Mouse (Mus musculus) CD4-positive, CD25-positive, alpha-beta regulatory T cell, adult 2 months (primary cell): ENCODE results near the gene Frmd4b.
"Not testable (repeated sequence)": the region's sequence is repeated elsewhere in the genome, so short reads cannot be mapped to it uniquely, and the experiment has no call there.

Experiments used
- DNase-seq: peaks from one replicate; pipeline ENCODE4 v3.0.0-alpha.2; 2012; ENCODE audit warnings: low read depth, low spot score

Gene Frmd4b

DNA sequence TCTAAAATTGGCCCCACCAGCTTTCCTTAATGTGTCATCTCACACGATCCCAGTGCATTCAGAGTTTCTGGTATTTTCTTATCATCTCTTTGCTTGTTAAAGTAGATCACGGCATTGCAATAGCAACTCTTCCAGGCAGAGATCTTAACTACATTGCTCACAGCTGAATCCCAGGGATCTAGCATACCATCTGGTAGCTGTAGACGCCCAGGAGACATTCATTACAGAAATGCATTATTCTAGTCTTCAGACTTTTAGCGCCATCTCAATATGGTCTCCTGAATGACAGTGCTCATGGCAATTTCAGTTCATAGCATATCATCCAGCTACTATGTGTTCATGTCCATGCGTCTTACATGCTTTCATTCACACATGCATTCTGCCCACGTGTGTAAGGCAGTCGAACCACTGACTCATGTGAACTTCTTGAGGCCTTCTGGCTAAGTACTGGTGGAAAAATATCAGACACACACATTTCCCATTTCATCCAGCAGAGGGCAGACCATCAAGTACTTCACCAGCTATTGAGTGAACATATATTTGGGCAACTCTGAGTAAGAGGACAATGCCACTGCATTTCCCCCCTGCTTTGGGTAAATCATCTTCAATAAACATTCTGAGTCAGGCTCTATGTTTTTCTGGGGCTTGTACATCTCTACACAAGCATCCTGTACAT is 197.4 kb downstream of the Frmd4b start:
- peak; percentile 85 for DNase-seq

DNA sequence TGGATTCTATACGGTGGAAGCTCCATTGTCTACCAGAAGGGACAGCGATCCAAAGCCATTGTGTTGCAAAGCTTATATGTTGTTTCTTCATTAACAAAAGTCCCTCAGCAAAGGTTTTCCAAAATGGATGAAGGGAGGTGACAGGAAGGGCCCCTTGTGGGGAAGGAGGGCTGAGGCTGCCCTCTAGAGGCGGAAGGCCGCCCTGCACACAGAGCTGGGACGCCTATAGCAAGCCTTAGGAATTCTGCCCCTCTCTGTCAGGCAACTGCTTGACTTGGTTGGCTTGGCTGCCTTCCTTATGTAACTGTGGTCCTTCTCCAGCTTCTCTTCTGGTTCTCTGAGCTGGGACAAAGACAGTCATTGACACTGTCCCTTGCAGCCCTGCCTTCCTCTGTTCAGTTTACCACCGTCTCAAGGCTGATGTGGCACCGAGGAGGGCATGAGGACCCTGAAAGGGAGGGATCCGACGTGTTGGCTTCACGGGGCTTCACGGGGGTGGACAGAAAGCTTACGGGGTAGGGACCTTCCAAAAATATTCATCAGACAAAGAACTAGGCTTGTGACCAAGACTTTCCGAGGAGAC is 200.3 kb downstream of the Frmd4b start:
- DNase-seq = peak; percentile 83

DNA sequence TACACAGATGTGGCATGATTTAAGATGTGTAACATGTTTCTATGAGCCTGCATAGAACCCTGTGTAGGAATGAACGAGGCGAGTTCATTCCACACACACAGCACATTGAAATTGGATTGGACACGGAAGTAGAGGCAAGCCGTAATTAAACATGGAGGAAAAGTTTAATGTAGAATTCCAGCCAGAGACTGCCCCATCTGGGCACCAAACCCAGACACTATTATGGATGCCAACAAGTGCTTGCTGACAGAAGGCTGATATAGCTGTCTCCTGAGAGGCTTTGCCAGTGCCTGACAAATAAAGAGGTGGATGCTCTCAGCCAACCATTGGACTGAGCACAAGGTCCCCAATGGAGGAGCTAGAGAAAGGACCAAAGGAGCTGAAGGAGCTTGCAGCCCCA is 201.8 kb downstream of the Frmd4b start:
- DNase-seq = not testable (repeated sequence)

DNA sequence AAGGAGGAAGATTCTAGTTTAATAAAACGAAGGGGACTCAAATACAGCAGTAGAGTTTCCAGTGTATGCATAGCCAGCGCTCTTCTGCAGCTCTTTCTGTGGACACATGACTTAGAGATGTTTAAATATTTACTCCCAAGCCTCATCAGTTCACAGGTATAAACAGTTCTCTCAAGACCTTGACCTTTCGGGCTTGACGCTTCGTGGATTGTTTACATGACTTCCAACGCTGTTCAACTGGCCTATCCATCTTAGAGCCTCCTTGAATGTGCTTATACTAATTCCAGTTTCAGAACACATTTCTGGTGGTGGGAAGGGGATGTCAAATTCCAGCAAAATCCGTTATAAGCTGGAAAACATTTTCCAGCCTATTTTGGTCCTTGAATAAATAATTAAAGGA is 203.9 kb downstream of the Frmd4b start:
- DNase-seq = no peak

DNA sequence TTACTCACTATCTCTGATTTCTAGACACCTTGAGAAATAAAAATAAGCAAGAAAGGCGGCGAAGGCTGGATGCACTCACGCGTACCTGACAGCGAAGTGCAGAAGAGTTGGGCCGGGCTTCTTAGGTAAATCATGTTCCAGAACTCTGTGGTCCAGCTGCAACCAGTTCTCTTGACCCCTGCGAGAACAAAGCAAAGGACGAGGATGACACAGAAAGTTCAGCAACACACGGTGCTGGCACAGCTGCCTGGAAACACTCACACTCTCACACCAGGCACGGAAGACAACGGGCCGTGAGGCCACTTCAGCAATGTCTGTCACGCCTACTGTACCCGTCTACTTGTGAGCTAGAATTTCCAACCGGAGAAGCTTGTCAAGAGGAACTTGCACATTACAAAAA is 204.9 kb downstream of the Frmd4b start:
- no peak for DNase-seq

DNA sequence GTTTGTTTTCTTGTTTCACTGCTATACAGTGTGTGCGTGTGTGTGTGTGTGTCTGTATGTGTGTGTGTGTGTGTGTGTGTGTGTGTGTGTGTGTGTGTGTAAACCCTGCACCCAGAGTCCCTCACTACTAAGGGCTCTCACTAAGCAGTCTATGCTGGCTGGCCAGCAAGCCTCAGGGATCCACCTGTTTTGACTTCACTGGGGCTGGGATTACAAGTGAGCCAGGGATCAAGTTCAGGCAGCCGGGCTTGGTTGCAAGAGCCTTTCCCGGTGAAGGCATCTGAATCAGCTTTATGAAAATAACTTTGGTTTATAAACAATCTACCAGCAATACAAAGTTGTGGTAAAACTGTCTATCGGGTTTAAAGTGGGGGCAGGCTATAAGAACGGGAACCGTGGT is 206.0 kb downstream of the Frmd4b start:
- DNase-seq = no peak

DNA sequence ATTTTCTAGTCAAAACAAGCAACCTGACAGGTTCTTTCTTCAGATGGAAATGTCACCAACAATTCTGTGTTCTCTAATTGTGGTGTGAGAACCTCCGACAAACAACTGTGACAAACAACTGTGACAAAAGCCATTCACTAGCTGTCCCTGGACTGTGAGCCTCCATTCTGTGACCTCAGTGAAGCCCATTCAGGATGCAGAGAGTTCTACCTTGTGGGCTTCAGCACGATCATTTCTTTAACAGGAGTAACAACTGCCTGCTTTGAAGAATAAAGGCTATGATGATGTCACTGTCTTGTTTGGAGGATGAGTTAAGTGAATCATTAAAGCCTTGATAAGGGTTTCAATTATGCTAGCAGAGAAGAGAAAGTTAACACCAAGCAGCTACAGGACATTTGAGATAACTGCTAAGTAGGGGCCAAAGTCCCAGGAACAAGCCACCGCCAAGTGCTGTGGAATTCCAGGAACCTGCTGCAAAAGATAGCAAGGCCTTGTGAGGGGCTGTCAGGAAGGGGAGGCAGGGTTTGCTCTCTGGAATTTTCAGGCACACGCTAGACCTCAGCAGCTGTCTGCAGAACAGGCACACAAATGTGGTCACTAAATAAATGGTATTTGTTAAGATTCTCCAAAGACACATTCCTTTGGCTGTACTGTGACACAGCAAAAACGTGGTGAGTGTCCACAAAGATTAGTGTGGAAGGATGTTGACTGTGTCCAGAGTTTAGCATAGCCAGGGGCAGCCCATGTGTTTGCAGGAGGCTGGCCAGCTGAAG is 207.7 kb downstream of the Frmd4b start:
- no peak for DNase-seq

DNA sequence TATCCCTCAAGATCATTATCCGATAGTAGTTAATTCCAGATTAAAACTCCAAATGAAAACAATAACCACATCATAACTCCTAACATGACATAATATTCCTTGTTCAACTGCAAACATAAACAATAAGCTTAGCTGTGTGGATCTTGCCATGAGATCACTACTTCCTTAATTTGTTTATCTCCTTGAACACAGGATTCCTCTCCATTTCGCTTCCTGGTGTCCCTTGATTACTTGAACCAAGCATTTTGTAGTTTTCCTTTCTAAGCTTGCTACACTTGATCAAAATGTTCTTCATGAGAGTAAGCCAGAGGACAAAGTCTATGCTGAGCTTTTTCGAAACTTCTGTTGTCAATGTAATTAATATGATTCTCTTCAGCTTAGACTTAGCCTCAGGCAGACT is 209.4 kb downstream of the Frmd4b start:
- DNase-seq = no peak

DNA sequence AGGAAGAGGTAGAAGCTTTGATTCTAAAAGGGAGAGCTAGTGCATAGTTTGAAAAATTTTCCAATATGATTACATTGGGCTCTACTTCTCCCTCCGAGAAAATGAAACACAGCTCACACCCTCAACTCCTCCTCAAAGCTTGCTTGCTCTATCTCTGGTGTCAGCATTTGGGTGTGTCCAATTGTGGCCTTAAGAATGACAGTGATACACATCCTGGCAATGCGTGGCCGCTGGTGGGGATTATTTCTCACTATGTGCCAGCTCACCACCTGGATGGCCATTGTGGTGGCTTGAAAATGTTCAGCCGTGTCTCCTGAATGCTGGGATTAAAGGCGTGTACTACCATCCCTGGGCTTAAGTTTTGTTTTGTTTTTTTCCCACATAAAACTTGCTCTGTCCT is 209.9 kb downstream of the Frmd4b start:
- no peak for DNase-seq

DNA sequence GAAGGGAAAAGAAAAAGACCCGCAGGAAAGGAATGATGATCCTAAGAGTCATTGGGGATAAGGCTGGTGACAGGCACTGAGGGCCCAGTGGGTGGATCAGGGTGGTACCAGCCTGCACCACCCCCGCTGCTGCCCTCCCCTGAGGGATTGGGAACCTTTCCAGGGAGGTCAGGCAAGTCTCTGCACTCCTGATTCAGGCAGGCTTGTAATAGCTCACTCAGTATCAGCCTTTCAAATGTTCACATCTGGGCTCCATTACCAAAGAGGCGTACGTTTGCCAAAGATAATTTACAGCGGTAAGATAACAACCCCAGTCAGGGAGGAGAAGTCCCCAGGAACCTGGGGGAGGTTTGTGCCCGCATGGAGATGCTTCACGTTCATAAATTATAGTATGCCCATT is 212.0 kb downstream of the Frmd4b start:
- no peak for DNase-seq

DNA sequence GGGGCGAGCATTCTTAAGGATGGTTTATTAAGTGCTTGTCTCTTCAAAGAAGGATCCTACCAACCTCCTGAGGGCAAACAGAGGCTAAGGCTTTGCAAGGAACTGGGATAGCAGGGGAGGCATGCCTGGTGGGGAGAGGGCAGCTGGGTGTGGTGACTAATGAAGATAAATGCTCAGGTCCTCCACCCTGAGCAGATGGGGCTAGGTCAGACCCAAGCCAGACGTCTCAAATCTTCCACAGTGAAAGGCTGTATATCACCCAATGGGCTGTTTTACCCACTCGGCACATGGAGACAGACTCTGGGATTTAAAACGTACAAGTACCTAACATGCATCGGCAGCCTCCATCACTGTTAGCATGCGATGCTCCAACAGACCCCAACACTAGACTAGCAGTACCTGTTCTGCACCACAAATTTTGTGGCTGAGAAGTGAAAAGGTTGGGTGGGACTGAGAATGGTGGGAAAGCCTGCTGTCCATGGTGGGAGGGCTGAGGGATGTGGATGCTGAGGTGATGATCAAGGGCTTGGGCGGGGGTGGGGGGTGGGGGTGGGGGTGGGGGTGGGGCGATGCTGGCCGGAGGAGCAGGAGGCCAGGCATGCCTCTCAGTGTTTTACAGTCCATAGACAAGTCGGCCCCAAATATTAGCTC is 214.4 kb downstream of the Frmd4b start:
- no peak for DNase-seq

DNA sequence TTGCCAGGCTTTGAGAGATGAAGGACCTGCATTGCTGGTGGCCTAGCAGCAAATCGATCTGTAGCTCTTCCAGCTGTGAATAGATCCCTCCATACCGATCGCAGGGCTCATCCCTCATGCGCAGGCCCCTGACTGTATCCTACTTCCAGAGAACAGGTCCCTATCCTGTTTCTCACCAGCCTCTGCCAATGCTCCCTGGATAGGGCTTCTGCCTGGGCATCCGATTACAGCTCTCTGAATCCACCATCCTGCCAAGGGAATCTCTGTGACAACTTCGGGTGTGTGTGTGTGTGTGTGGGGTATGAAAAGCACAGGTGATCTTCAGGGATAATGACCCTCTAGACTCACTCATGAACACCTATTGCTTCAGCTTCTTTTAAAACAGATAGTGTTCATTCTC is 216.9 kb downstream of the Frmd4b start:
- no peak for DNase-seq

DNA sequence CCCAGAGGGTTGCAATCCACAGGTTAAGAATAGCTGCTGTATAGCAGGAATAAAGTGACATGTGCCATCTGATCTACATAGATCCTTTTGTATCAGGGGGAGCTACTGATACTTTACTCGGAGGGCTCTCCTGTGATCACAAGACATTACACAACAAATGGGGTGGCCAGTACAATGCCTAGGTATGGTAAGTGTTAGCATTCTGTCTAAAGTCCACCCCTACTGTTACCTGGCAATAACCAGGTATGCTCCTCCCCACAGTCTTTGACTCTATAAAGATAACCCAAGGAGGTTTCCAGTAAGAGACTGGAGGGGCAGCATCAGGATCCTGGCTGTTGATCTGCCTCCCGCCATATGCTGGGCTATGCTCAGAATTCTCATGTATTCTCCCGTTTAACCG is 219.4 kb downstream of the Frmd4b start:
- DNase-seq = no peak

DNA sequence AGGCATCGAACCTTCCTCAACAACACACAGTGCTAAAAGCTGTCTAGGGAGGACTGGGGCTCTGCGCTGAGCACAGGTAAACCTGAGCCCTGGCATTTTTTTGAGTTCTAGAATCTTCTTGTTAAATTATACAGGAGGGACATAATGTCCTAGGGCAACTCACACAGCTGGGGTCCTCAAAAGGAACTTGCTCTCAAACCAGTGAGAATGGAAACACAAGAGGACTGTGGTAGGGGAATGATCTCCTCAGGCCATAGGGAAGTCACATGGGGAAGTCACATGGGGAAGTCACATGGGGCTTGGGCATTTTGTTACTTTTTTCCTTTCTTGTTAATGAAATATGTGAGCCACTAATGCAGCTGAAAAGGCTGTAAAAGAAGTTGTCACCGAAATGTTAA is 220.4 kb downstream of the Frmd4b start:
- DNase-seq = no peak

DNA sequence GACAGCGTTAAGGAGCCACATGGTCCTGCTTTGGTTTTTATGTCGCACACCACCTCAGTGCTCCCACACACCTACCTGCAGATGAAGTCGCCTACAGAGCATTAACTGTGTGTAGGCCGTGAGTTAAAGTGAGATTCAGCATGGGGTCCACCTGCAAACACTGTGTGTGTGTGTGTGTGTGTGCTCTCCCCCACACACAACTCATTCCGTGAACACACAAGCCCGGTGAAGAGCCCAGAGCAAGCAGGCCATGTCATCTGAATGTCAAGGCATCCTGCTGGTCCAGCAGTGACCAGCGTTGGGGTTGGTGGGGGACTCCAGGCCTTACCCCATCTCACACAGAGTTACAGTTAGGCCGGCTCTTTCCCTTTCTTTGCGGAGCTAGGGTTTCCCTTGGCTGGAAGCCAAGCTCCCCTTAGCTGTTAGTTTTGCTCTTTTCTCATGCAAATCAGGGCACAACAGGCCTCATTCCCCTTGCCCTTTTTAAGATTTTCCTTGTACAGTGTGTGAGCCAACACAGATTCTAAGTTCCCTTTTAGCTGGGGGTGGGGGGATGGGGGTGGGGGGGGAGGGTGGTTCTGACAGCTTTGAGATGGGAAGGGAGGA is 220.9 kb downstream of the Frmd4b start:
- no peak for DNase-seq

DNA sequence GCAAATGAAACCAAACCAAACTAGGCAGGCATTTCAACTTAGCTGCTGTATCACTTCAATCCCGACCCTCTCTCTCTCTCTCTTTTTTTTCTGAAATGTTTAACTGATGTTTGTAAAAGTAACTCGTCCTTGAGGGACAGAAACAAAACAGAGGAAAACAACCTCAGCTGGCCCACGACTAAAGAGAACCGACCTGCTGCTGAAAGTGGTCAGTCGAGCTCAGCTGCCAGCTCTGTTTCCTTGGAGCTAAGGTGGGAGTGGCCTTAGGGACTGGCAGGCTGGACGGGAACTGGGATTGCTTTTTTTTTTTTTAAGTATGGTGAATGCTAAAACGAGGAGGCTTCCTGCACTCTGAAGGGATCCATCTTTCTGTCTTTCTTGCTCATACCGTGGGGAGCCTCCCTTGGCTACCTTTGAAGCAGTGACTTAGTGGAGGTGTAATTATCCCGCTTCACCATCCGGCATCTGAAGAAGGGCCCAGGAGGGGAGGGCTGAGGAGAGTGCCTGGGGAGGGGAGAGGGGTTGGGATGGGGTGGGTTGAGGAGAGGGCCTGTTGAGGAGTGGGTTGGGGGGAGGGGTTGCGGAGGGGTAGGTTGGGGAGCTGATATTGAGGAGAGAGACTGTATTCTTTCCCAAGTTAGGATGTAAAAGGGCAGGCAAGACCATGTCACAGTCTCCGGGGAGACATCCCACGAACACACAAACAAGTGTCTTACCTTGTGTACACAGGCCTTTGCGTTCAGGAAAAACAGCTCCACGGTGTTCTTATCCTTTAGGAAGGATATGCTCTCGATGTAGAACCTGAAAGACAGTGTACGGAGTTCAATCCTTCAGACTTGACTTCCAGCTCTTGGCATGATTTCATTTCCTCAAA is 221.6 kb downstream of the Frmd4b start:
- no peak for DNase-seq

DNA sequence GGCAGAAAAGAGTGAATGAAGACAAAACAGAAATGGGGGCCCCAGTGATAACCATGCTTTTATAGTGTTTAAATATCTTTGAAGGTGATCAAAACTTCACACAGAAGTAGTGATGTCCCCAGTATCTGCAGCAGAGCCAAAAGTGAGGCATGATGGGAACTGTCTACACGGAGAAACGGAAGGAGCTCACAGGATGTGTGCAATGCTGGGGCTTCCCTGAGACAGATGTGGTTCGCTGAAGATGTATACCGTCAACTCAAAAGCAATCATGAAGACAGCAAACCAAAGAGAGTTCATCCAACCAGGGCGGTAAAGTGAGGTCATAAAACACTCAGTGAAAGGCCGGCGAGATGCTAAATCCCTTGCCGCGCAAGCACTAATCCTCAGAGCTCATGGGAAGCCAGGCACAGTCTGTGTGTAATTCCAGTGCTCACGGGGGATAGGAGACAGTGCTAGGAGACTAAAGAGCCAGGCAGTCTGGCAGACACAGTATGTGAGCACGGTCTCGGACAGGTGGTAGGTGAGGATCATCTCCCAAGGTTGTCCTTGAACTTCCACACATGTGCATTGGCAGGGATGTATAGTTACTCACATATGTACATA is 222.8 kb downstream of the Frmd4b start:
- peak; percentile 60 for DNase-seq

DNA sequence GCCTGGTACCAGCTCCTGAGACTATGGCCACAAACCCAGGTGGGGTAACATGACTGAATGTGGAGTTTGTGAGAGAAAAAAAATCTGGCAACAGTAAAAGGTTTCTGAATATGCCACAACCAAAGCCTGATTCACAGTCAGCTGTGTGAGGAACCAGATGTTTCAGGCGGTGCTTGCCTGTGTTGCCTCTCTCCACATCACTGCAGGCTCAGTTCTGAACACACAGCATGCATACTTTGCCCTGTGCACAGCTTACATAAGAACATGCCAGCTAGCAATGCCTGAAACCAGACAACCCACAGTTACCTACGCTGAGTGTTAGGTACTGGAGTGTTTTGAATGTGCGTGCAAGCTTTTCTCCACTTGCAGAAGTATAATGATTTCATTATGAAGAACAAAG is 224.4 kb downstream of the Frmd4b start:
- no peak for DNase-seq

DNA sequence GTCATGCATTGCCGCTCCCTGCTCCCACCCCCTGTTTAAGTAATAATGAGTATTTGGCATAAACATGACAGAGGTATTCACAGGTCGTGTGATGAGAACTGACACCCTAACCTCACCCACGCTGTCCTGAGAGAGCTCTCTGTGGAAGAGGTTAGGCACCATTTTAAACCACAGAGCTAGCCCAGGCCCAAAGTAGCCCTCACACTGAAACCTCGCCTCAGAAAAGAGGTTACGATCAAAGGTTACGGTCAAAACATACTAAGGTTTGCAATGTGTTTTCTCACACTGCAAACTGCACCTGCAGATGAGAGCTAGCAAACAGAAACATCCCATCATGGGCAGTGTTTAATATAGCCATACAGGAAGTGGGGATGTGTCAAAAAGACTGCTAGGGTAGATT is 230.0 kb downstream of the Frmd4b start:
- no peak for DNase-seq

DNA sequence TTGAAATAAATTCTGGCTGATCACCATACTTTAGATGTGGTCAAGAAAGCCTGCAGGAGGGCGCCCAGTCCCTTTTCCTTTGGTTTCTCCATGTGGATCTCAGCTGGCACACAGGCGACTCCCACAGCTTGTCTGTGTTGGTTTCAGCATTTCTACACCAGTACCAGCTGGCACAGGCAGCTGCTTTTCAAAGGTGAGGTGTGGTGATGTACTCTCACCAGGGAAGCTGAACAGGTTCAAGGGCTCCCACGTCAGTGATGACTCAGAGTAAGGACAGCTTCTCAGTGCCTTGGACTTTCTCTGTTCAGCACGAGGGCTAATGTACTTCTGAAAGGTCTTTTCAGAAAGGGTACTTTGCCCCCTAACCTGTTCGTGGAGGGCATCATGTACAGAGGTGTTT is 232.4 kb downstream of the Frmd4b start:
- no peak for DNase-seq

DNA sequence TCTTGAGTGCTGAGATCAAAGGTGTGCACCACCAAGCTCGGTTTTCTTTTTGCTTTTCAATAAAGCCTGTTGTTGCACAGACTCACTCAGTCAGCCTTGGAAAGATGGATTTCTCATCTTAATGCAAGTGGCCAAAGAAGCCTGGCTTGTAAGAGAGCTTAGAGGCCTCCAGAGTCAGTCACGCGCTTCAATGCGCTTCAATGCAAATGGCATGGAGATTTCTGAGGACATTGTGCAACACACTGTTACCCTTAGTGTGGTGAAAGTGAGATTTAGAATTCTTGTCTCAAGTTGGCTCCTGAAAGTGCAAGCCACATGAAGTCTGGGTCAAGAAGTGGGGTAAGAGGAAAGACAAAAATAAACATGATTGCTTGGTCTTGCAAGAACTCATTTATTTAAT is 236.1 kb downstream of the Frmd4b start:
- no peak for DNase-seq
